Mouse (Mus musculus) myocyte (in vitro differentiated cells): ENCODE results near the gene Olfr319. TPM values are rescaled to one million over a fixed set of nuclear protein-coding genes. Genes with fewer than 3 reads are reported as not detected.

Source experiments
- H3K27me3 ChIP-seq: one replicate; pipeline ENCODE4 v1.6.1; 2011; ENCODE audit not compliant: control insufficient read depth, insufficient read depth, insufficient read length
- H3K36me3 ChIP-seq: one replicate; pipeline ENCODE4 v1.6.1; 2011; ENCODE audit not compliant: control insufficient read depth, insufficient read depth
- H3K4me2 ChIP-seq: one replicate; pipeline ENCODE4 v1.6.1; 2011; ENCODE audit warnings: low read depth, control low read depth
- H3K4me3 ChIP-seq: one replicate; pipeline ENCODE4 v1.5.1; 2011; ENCODE audit warnings: mild to moderate bottlenecking, control low read depth, moderate library complexity
- H3K79me2 ChIP-seq: one replicate; pipeline ENCODE4 v1.6.1; 2011; ENCODE audit not compliant: control insufficient read depth, insufficient read depth
- H3ac ChIP-seq: one replicate; pipeline ENCODE4 v1.6.1; 2011; ENCODE audit not compliant: control insufficient read depth, insufficient read length
- CEBPB ChIP-seq: IDR thresholded peaks from 2 replicates; pipeline ENCODE4 v1.6.1; 2011; ENCODE audit warnings: mild to moderate bottlenecking, moderate library complexity; ENCODE audit not compliant: poor library complexity, insufficient read depth, severe bottlenecking
- E2F4 ChIP-seq: IDR thresholded peaks from one replicate; pipeline ENCODE4 v1.6.1; 2011; ENCODE audit warnings: mild to moderate bottlenecking, control low read depth, moderate library complexity; ENCODE audit not compliant: insufficient read depth
- MAX ChIP-seq: IDR thresholded peaks from one replicate; pipeline ENCODE4 v1.6.1; 2011; ENCODE audit warnings: low read depth, mild to moderate bottlenecking, control low read depth
- MYOD1 ChIP-seq, 3 experiments: IDR thresholded peaks; one replicate each; pipeline ENCODE4 v1.6.1; 2011; ENCODE audit warnings: control low read depth in 2 of 3, low read depth in 2 of 3, mild to moderate bottlenecking in 2 of 3, moderate library complexity in 1 of 3; ENCODE audit not compliant: insufficient read length in 2 of 3, control insufficient read depth in 1 of 3
- MYOG ChIP-seq, 3 experiments: IDR thresholded peaks; one replicate each; pipeline ENCODE4 v1.6.1; 2011; ENCODE audit warnings: control low read depth in 2 of 3, low read depth in 2 of 3, mild to moderate bottlenecking in 2 of 3; ENCODE audit not compliant: insufficient read length in 2 of 3, control insufficient read depth in 1 of 3, insufficient read depth in 1 of 3
- POLR2A ChIP-seq: IDR thresholded peaks from one replicate; pipeline ENCODE4 v1.6.1; 2011; ENCODE audit warnings: low read depth, mild to moderate bottlenecking, control low read depth, moderate library complexity; ENCODE audit not compliant: insufficient read length
- POLR2AphosphoS2 ChIP-seq: IDR thresholded peaks from one replicate; pipeline ENCODE4 v1.6.1; 2011; ENCODE audit warnings: low read depth, control low read depth; ENCODE audit not compliant: insufficient read length
- REST ChIP-seq: IDR thresholded peaks from one replicate; pipeline ENCODE4 v1.6.1; 2011; ENCODE audit warnings: mild to moderate bottlenecking, control low read depth, moderate library complexity; ENCODE audit not compliant: insufficient read depth, insufficient read length
- SRF ChIP-seq: IDR thresholded peaks from one replicate; pipeline ENCODE4 v1.6.1; 2011; ENCODE audit warnings: low read depth; ENCODE audit not compliant: control insufficient read depth, insufficient read length
- TCF12 ChIP-seq: IDR thresholded peaks from one replicate; pipeline ENCODE4 v1.6.1; 2011; ENCODE audit warnings: mild to moderate bottlenecking, control low read depth; ENCODE audit not compliant: poor library complexity, insufficient read depth, severe bottlenecking
- TCF3 ChIP-seq: IDR thresholded peaks from one replicate; pipeline ENCODE4 v1.6.1; 2011; ENCODE audit warnings: low read depth, control low read depth; ENCODE audit not compliant: insufficient read length
- USF1 ChIP-seq: IDR thresholded peaks from one replicate; pipeline ENCODE4 v1.6.1; 2011; ENCODE audit warnings: low read depth, mild to moderate bottlenecking, control low read depth, moderate library complexity
- polyA plus RNA-seq: library from polyadenylated mRNA; unstranded; fragments of >200 nt; fragmentation: generic; extraction: Trizol; gene quantifications from one replicate; pipeline ENCODE4 v1.2.1, GENCODE M21; 2012; ENCODE audit warnings: missing spikeins

The Olfr319 gene
- polyA plus RNA-seq = not detected

GRCm38 (mm10) chr11:58698862-58699261 is at the start of gene Olfr319:
Gene Olfr319, plus strand, starts transcription at chr11:58699162.
- Histone ChIP-seq H3K79me2 (no peaks in the 10 kb centered on the region), H3K4me2 (no peak within 1 kb of the TSS), H3ac (no peak within 1 kb of the TSS), H3K36me3 (no peaks in the 10 kb centered on the region), H3K27me3 (no peaks in the 10 kb centered on the region), H3K4me3 (no peak within 1 kb of the TSS)
- no peak for TF ChIP-seq CEBPB

DNA sequence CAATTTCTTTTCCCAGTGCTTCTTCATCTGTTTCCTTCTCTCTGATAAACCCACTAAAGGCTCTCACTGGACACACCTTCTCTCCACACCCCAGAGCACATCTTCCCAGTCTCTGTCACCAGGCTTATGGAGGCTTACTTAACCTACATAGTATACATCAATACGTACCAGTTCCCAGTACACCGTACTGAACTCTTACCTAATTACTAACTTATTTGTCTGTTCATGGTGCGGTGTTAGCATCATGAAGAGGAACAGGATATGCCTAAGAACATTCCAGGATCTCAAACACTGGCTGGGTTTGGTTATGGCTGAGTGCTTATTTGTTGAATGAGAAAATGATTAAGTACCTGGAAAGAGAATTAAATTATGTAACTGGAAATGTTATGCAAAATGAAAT is 43.8 kb upstream of the Olfr319 start:
- Histone ChIP-seq H3K79me2 (no peaks in the 10 kb centered on the region), H3K4me2 (no peak overlapping the region), H3K4me3 (no peak overlapping the region), H3K36me3 (no peaks in the 10 kb centered on the region), H3ac (no peak overlapping the region), H3K27me3 (no peaks in the 10 kb centered on the region)
- TF ChIP-seq POLR2A (no peak), E2F4 (no peak), TCF3 (no peak)

DNA sequence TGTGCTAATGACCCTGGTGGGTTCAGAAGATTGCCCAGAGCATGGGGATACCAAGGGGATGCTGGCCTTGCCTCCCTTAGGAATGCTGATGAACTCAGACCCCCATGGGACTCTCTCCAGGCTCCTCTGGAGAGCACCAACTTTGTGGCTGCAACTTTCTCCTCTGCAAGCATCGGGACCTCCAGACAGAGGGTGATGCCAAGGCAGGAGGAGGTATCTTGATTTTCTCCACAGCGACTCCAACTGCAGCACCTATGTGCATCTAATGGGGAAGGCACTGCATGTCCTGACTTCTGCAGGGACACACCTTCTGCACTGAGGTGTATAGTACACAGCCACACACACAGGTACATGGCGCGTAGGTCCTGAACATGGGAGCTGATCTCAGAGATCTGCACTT is 40.4 kb upstream of the Olfr319 start, which contains the start of gene Olfr322:
Olfr322 (plus strand) TSS at position 187 of the 400 bp plus-strand sequence.
- no peak within 1 kb of the TSS for H3K4me2 ChIP-seq
- H3K27me3 ChIP-seq = no peaks in the 10 kb centered on the region
- no peak within 1 kb of the TSS for H3K4me3 ChIP-seq
- H3ac ChIP-seq = no peak within 1 kb of the TSS
- TF ChIP-seq POLR2A (no peak), CEBPB (no peak), SRF (no peak), POLR2AphosphoS2 (no peak), E2F4 (no peak), USF1 (no peak)
- no peaks in the 10 kb centered on the region for H3K79me2 ChIP-seq
- H3K36me3 ChIP-seq = no peaks in the 10 kb centered on the region

DNA sequence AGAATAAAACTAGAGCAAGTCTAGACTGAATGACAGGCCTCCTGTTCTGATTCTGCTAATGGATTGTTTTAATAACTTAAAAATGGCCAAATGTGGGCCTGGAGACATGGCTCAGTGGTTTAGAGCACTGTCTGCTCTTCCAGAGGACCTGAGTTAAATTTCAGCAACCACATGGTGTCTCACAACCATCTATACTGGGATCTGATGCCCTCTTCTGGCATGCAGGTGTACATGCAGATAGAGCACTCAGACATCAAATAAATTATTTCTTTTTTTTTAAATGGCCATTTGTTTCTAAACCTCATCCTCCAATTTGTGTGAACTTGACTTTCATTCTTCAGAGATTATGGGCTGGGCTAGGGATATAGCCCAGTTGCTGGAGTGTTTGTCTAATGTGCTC is 29.7 kb upstream of the Olfr319 start:
- Histone ChIP-seq H3K4me2 (no peak overlapping the region), H3K27me3 (no peaks in the 10 kb centered on the region), H3K36me3 (no peaks in the 10 kb centered on the region), H3ac (no peak overlapping the region), H3K4me3 (no peak overlapping the region), H3K79me2 (no peaks in the 10 kb centered on the region)
- no peak for TF ChIP-seq USF1
- TF ChIP-seq MYOD1 (IDR thresholded peaks at IDR 0.05; ENCODE audit: control insufficient read depth in 1 of 3, insufficient read length in 2 of 3, low read depth in 2 of 3) = no peak
- TF ChIP-seq TCF3 = no peak
- no peak for TF ChIP-seq SRF
- no peak for TF ChIP-seq CEBPB
- no peak for TF ChIP-seq POLR2A
- no peak for TF ChIP-seq E2F4
- TF ChIP-seq MAX = no peak
- no peak for TF ChIP-seq TCF12
- TF ChIP-seq POLR2AphosphoS2 = no peak

DNA sequence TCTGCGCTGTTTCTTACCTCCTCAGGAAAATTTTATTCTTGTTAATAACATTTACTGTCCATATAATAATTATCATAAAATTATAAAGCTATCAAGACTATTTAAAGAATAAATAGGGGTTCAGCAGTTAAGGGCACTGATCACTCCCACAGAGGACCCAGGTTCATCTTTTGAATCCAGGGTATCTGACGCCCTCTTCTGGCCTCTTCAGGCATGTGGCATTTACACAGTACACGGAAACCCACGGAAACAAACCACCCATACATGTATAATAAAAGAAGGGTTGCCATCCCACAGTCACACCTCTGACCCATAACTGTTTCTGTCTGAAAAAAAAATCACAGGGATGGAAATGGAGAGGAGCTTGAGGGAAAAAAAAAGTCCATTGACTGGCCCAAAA is 27.1 kb upstream of the Olfr319 start:
- H3K4me3 ChIP-seq = no peak overlapping the region
- no peak overlapping the region for H3ac ChIP-seq
- no peak overlapping the region for H3K4me2 ChIP-seq
- no peaks in the 10 kb centered on the region for H3K79me2 ChIP-seq
- TF ChIP-seq SRF (no peak), MYOD1 (IDR thresholded peaks at IDR 0.05; ENCODE audit: control insufficient read depth in 1 of 3, insufficient read length in 2 of 3, low read depth in 2 of 3) (no peak), MYOG (IDR thresholded peaks at IDR 0.05; ENCODE audit: control insufficient read depth in 1 of 3, insufficient read depth in 1 of 3, insufficient read length in 2 of 3, low read depth in 2 of 3) (no peak), E2F4 (no peak), MAX (no peak), REST (no peak), TCF12 (no peak), CEBPB (no peak)
- no peaks in the 10 kb centered on the region for H3K36me3 ChIP-seq
- no peaks in the 10 kb centered on the region for H3K27me3 ChIP-seq

DNA sequence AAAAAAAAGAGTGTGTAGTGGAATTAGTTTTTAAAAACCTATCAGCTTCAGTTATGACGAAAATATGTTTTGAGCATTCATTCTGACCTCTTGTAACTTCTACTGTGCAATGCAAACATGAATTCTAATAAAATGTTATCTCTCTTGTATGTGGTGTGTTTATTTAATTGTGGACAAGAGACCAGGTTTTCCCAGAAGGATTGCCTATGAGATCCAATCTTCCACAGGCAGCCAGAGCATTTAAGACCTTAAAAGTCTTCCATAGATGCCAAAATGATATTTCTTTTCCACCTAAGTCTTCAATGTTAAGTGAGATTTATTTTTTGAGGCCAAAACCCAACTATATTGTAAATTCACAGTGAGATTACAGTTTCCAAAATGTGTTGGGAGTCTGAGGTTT is 18.2 kb upstream of the Olfr319 start, which contains the start of gene Olfr320:
Olfr320 (plus strand) TSS at position 301 of the 400 bp plus-strand sequence.
- no peak within 1 kb of the TSS for H3ac ChIP-seq
- H3K79me2 ChIP-seq = no peaks in the 10 kb centered on the region
- no peaks in the 10 kb centered on the region for H3K36me3 ChIP-seq
- no peak within 1 kb of the TSS for H3K4me2 ChIP-seq
- H3K27me3 ChIP-seq = no peaks in the 10 kb centered on the region
- TF ChIP-seq SRF (no peak), POLR2A (no peak), CEBPB (no peak), MYOD1 (IDR thresholded peaks at IDR 0.05; ENCODE audit: control insufficient read depth in 1 of 3, insufficient read length in 2 of 3, low read depth in 2 of 3) (no peak), MAX (no peak), POLR2AphosphoS2 (no peak), USF1 (no peak), MYOG (IDR thresholded peaks at IDR 0.05; ENCODE audit: control insufficient read depth in 1 of 3, insufficient read depth in 1 of 3, insufficient read length in 2 of 3, low read depth in 2 of 3) (no peak), TCF3 (no peak), REST (no peak), E2F4 (no peak), TCF12 (no peak)
- no peak within 1 kb of the TSS for H3K4me3 ChIP-seq
